Mouse (Mus musculus) olfactory bulb, adult 2 months (tissue): ENCODE measurements around the gene Fbxl2. TPM values are rescaled to one million over a fixed set of nuclear protein-coding genes. Genes with fewer than 3 reads are reported as not detected.
A peak's percentile ranks its signal among the peaks of the same experiment; 100 is the strongest.
"Not testable (repeated sequence)": the region's sequence is repeated elsewhere in the genome, so short reads cannot be mapped to it uniquely, and the experiment has no call there.

Source experiments
- H3K27ac ChIP-seq: fragments of 200-500 bp; 2 replicates; pipeline ENCODE4 v1.5.1; 2012; ENCODE audit warnings: low read depth, low read length; ENCODE audit not compliant: insufficient read depth
- H3K4me1 ChIP-seq: fragments of 200-500 bp; 2 replicates; pipeline ENCODE4 v1.6.1; 2012; ENCODE audit warnings: low read length; ENCODE audit not compliant: control insufficient read depth, insufficient read depth
- H3K4me3 ChIP-seq: fragments of 200-500 bp; 2 replicates; pipeline ENCODE4 v1.5.1; 2012; ENCODE audit warnings: mild to moderate bottlenecking, low read depth, low read length, moderate library complexity; ENCODE audit not compliant: insufficient read depth
- CTCF ChIP-seq: fragments of 200-500 bp; IDR thresholded peaks from 2 replicates; pipeline ENCODE4 v1.5.1; 2012; ENCODE audit warnings: low read depth, mild to moderate bottlenecking, low read length, moderate library complexity; ENCODE audit not compliant: insufficient read depth
- POLR2A ChIP-seq: fragments of 200-500 bp; IDR thresholded peaks from 2 replicates; pipeline ENCODE4 v1.6.1; 2012; ENCODE audit warnings: mild to moderate bottlenecking, low read depth, low read length, moderate library complexity; ENCODE audit not compliant: insufficient read depth
- WGBS: fragments of 180-500 bp; shearing (Covaris S2); methylation state at CpG from one replicate; pipeline ENCODE4 v1.1.7; 2018; 5-methylcytosine and 5-hydroxymethylcytosine counted together
- polyA plus RNA-seq: library from polyadenylated mRNA; stranded (reverse); fragments of >200 nt; gene quantifications from 2 replicates; pipeline ENCODE4 v1.2.4, GENCODE M21; 2012; ENCODE audit warnings: low replicate concordance; ENCODE audit not compliant: missing spikeins, insufficient read depth, insufficient read length

The Fbxl2 gene
- not detected in 2 replicates for polyA plus RNA-seq

DNA sequence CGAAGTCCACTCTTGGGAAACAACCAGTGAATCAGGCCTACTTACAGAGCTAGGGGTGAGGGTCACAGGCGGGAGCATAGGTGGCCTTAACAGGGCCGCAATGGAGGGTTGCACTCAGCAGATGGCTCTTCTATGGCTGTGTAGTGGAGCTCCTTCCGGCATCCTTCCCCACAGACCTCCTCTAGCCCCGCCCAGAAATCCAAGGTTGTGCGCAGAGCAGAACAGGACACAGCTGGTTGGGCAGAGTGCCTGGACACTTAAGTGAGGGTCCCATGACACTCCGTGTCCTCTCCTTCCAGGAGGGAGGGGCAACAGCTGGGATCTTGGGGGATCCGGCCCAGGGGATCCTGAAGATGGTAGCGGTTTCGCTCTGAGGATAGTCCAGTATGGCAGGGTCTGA, at the start of gene Fbxl2:
Fbxl2 (minus strand) TSS at position 164 of the 400 bp plus-strand sequence.
- Histone ChIP-seq H3K27ac (no peak within 1 kb of the TSS), H3K4me1 (no peaks in the 10 kb centered on the region), H3K4me3 (no peak within 1 kb of the TSS)
- TF ChIP-seq CTCF: no peak
- TF ChIP-seq POLR2A: no peak
- 90% methylated on average over 10 of the region's 10 CpGs for WGBS

DNA sequence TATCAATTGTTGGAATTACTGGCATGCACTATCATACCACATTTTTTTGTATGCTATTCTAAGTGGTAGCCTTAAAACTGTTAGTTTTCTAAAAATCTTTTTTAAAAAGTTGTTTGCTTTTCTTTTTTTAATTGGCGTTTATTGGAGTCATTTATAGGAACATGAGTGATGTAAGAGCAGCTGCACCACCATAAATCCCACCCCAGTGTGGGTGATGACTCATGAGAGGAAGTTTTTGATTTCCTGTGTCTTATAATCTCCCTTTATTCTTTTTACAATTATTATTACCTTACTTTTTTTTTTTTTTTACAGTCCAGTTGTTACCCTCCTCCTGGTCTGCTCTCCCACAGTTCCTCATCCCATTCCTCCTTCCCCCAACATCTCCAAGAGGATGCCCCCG, 48.9 kb upstream of the Fbxl2 start:
- Histone ChIP-seq H3K4me1 (no peaks in the 10 kb centered on the region), H3K4me3 (no peak overlapping the region), H3K27ac (no peak overlapping the region)
- WGBS: 95% methylated on average over 2 of the region's 2 CpGs
- TF ChIP-seq POLR2A (no peak), CTCF (no peak)

DNA sequence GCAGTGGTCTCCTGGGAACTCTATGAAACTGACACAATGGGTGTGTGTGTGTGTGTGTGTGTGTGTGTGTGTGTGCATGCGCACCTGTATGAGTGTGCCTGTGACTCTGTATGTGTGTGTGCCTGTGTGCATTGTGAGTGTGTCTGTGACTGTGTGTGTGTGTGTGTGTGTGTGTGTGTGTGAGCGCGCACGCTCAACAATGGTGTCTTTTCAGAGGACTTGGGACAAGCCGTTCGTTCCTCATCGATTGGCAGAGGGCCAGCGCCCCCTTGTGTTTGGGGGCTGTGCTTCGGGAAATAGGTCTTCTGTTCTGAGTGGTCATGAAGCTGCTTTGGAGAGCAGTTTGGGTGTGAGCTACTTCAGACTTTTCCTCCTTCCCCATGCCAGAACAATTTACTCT, 46.2 kb upstream of the Fbxl2 start:
- H3K4me1 ChIP-seq, H3K4me3 ChIP-seq, H3K27ac ChIP-seq: not testable (repeated sequence)
- 8% methylated on average over 9 of the region's 9 CpGs for WGBS

DNA sequence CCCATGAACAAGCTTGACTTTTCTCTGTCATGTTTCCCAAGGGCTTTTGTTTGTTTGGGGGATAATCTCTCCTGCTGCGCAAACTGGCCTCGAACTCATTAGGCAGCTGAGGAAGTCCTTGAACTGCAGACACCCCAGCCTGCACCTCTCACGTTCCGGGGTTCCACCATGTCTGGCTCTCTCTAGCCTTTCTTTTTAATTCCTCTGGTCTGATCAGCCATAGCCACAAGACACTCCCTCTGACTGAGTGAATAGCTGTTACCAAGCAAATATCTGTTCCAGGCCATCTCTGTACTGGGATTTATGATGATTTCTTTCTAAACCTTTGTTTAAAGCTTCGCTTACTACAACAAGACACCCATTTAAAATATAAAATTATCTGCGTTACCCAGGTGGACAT, 42.9 kb upstream of the Fbxl2 start:
- 92% methylated on average over 6 of the region's 6 CpGs for WGBS
- not testable (repeated sequence) for H3K4me1 ChIP-seq, H3K4me3 ChIP-seq, H3K27ac ChIP-seq

DNA sequence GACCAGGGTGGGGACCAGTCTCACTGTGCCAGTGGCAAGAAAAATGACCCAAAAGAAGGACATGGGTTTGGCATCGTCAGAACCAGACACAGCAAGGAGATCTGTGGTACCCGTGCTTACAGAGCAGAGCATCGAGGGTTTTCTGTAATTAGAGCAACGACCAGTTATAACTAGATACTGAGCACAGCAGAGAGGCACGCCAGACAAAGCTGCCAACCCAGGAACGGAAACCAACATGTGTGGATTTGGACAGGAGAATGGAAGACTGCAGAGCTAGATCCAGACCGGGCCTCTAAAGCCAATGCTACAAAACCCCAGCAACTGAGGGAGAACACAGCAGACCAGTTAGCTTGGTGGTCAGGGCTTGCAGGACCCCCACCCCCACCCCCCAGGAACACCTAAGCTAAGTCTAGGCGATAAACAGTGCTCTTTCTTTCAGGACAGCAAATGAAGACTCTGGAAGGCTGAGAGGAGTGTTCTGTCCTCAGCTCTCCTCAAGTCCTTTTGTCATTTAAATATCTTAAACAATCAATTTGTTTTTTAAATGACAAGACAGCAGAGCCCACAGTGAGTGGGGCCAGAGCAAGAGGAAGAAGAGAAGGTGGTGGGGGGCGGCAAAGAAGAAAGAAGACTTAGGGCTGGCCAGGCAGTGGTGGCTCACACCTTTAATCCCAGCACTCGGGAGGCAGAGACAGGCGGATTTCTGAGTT, 41.3 kb upstream of the Fbxl2 start:
- Histone ChIP-seq H3K4me3 (no peak overlapping the region), H3K27ac (no peak overlapping the region), H3K4me1 (no peaks in the 10 kb centered on the region)
- no peak for TF ChIP-seq CTCF
- no peak for TF ChIP-seq POLR2A
- 69% methylated on average over 11 of the region's 11 CpGs for WGBS

DNA sequence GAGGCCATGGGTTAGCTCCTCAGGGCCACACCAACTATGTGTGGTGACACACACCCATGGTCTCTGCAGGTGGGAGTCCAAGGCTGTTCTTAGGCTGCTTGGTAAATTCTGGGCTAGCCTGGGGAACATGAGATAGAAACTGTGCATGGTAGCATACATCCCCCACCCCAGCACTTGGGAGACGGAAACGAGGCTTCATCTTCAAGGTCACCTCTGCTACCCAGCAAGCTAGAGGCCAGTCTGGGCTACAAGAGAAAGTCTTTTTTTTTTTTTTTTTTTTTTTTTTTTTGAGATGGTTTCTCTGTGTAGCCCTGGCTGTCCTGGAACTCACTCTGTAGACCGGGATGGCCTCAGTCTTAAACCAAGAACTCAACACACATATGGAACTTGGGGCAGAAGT, 40.4 kb upstream of the Fbxl2 start:
- Histone ChIP-seq H3K27ac (no peak overlapping the region), H3K4me1 (no peaks in the 10 kb centered on the region), H3K4me3 (no peak overlapping the region)
- TF ChIP-seq POLR2A: no peak
- no peak for TF ChIP-seq CTCF
- WGBS: 85% methylated on average over 3 of the region's 3 CpGs

DNA sequence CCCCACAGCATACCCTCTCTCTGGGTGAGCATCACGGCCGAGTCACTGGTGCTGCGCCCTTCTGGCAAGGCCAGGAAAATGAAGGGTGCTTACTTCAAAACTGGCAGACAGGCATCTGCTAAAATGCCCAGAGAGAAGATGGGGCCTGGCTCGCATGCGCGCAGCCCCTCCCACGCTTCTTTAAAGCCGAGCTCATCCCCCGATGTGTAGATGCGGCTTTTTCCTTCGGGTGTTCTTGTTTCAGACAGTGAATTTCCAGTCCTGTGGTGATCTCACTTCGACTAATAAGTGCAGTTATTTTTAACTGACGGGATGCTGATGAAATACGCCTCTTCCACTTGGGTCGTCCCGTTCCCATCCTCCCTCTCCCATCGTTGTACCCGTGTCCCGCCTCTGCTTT, 27.7 kb upstream of the Fbxl2 start:
- H3K4me1 ChIP-seq: peaks cover 9% of the 10 kb centered on the region; the same call in 1 of the 2 replicates
- no peak for TF ChIP-seq CTCF
- TF ChIP-seq POLR2A: no peak
- H3K4me3 ChIP-seq: no peak overlapping the region
- H3K27ac ChIP-seq: 0 out of 2 replicates have a peak overlapping the region, but pooled peaks have one; percentile 14
- 65% methylated on average over 19 of the region's 19 CpGs for WGBS

DNA sequence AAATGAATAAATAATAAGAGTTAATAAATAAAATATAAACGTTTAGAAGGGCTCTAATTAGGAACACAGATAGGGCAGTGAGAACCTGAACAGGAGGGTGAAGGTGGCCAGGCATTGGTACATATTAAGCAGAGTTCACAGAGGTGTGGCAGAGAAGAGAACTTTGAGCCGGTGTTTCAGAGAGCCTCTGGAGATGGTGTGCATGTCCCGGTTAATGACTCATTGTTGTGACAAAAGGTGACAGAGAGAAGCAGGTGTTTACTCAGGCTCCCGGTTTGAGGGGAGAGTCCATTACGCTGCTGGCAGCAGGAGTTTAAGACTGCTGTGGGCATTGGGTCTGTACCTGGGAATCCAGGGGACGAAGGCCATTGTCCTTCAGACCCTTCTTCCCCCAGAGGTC, 23.4 kb upstream of the Fbxl2 start:
- no peak for TF ChIP-seq CTCF
- no peak for TF ChIP-seq POLR2A
- 63% methylated on average over 6 of the region's 6 CpGs for WGBS
- Histone ChIP-seq H3K27ac (no peak overlapping the region), H3K4me3 (no peak overlapping the region), H3K4me1 (peaks cover 9% of the 10 kb centered on the region; the same call in 1 of the 2 replicates)

DNA sequence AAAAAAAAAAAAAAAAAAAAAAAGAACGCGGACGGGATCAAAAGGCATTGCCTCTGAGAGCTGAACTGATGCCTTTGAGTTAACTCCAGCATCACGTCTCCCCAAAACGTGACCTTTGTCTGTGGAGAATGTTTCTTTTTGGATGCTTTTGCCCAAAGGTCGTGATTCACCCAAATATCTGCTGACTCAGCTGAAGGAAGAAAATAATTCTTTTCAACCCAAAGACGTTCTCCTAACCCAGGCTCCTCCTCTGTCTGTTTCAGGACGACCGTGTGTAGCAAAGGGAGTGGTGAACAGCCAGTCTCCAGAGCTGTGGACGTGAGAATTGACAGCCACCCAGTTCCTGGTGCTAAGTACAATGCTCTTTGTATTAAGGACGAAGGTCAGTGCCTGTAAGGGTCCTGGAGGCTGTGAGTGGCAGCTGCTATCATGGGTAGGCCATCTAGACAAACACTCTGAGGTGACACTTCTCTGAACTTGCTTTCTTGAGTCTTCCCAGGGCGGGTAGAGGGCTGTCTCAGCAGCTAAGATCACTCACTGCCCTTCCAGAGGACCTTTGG, 22.6 kb upstream of the Fbxl2 start:
- no peak for TF ChIP-seq CTCF
- no peak for TF ChIP-seq POLR2A
- H3K27ac ChIP-seq: no peak overlapping the region
- 61% methylated on average over 12 of the region's 12 CpGs for WGBS
- H3K4me3 ChIP-seq: no peak overlapping the region
- peaks cover 8% of the 10 kb centered on the region; the same call in 1 of the 2 replicates for H3K4me1 ChIP-seq
